Mouse (Mus musculus): Measurements from ENCODE around the gene Mettl7b.
"Not testable (repeated sequence)": the region's sequence is repeated elsewhere in the genome, so short reads cannot be mapped to it uniquely, and the experiment has no call there.

Gene Mettl7b

GRCm38 (mm10) chr10:128960590-128961584 is at the start of gene Mettl7b:
Gene Mettl7b (minus strand): TSS chr10:128960988.
- no peak for DNase-seq

- DNase-seq, result no peak
Observed at GRCm38 (mm10) chr10:129010288-129010841, 49.6 kb upstream of the Mettl7b start, which contains the start of gene Olfr763. Gene Olfr763 (plus strand): TSS chr10:129010791.

- no peak for DNase-seq
Observed at GRCm38 (mm10) chr10:129004032-129004920, 43.5 kb upstream of the Mettl7b start.

- no peak for DNase-seq
Observed at GRCm38 (mm10) chr10:128996523-128997040, 35.8 kb upstream of the Mettl7b start.

- DNase-seq, result no peak
Observed at GRCm38 (mm10) chr10:128995796-128996195, 35.0 kb upstream of the Mettl7b start.

- no peak for DNase-seq
Observed at GRCm38 (mm10) chr10:128990994-128991393, 30.2 kb upstream of the Mettl7b start.

- not testable (repeated sequence) for DNase-seq
Observed at GRCm38 (mm10) chr10:128990129-128990850, 29.5 kb upstream of the Mettl7b start.

- not testable (repeated sequence) for DNase-seq
Observed at GRCm38 (mm10) chr10:128989131-128989530, 28.3 kb upstream of the Mettl7b start, which contains the start of gene Olfr9. Gene Olfr9 (plus strand): TSS chr10:128989431.

GRCm38 (mm10) chr10:128980644-128981365 is 20.0 kb upstream of the Mettl7b start:
- no peak for DNase-seq

- DNase-seq, result peak; percentile 60 to 62
Observed at GRCm38 (mm10) chr10:128977522-128978114, 16.8 kb upstream of the Mettl7b start.

- DNase-seq, result no peak
Observed at GRCm38 (mm10) chr10:128976395-128976794, 15.6 kb upstream of the Mettl7b start.

- DNase-seq, result no peak
Observed at GRCm38 (mm10) chr10:128972841-128973240, 12.1 kb upstream of the Mettl7b start.

- no peak for DNase-seq
Observed at GRCm38 (mm10) chr10:128970740-128971250, 10.0 kb upstream of the Mettl7b start.

- DNase-seq, result no peak
Observed at GRCm38 (mm10) chr10:128968341-128968749, 7.6 kb upstream of the Mettl7b start.

- DNase-seq, result no peak
Observed at GRCm38 (mm10) chr10:128965871-128966270, 5.1 kb upstream of the Mettl7b start.

GRCm38 (mm10) chr10:128964961-128965360 is 4.2 kb upstream of the Mettl7b start:
- DNase-seq, result no peak

- DNase-seq, result no peak
Observed at GRCm38 (mm10) chr10:128960142-128960541, 646 bp downstream of the Mettl7b start.

- no peak for DNase-seq
Observed at GRCm38 (mm10) chr10:128958340-128958739, 2.4 kb downstream of the Mettl7b start.

- DNase-seq, result no peak
Observed at GRCm38 (mm10) chr10:128950208-128950887, 10.4 kb downstream of the Mettl7b start.

GRCm38 (mm10) chr10:128947496-128947895 is 13.3 kb downstream of the Mettl7b start:
- no peak for DNase-seq

Data from cerebellum, postnatal 36 days (tissue).